Mouse (Mus musculus): ENCODE results near the gene Ucp3.

DNA sequence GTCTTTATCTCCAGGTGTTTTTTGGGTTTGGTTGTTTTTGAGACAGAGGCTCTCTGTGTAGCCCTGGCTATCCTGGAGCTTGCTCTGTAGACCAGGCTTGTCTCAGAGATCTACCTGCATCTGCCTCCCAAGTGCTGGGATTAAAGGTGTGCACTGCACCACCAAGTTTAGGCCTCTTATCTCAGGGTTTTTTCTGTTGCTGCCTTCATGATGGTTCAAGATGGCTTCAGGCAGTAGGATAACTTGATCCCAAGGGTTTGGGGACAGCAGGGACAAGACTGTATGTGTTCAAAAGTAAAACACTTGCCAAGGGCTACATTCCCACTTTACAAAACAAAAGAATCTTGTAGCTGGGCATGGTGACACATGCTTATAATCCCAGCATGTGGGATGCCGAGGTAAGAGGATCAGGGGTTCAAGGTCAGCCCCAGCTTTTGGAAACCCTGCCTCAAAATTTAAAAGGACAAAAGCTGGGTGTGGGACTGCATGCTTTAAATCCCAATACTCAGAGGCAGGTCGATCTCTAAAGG is 29.1 kb downstream of the Ucp3 start:
- TF ChIP-seq CTCF (IDR thresholded peaks at IDR 0.05; ENCODE audit: low read depth, low read length): no peak
- no peak for TF ChIP-seq POLR2A (IDR thresholded peaks at IDR 0.05; ENCODE audit: insufficient read depth, low read length)
